Mouse (Mus musculus) megakaryocyte, embryonic 14.5 days (primary cell): ENCODE measurements at regions not wholly inside any gene's neighbourhood (a gene's known extent, or its start where the extent isn't known, plus 50 kb on each side); places are given as distances from the start of the nearest gene placed in this dataset.

Experiments used
- FLI1 ChIP-seq: IDR thresholded peaks from 2 replicates; pipeline ENCODE4 v1.6.1; 2012; ENCODE audit warnings: low read length, inconsistent platforms, mixed read lengths
- GATA1 ChIP-seq: IDR thresholded peaks from 3 replicates; pipeline ENCODE4 v1.6.1; 2012; ENCODE audit warnings: mixed read lengths, low read length, inconsistent platforms, borderline replicate concordance

GRCm38 (mm10) chr14:80195041-80195440, 211.2 kb downstream of the Olfm4 start:
- TF ChIP-seq FLI1 (no peak), GATA1 (no peak)
